Mouse (Mus musculus) right cerebral cortex, adult 2 months (tissue): ENCODE results near the gene Ampd3.

Experiments used
- DNase-seq, 2 experiments: peaks; one replicate each; pipeline ENCODE4 v3.0.0; 2021 to 2022; ENCODE audit warnings: low spot score in 2 of 2

Ampd3 gene

DNA sequence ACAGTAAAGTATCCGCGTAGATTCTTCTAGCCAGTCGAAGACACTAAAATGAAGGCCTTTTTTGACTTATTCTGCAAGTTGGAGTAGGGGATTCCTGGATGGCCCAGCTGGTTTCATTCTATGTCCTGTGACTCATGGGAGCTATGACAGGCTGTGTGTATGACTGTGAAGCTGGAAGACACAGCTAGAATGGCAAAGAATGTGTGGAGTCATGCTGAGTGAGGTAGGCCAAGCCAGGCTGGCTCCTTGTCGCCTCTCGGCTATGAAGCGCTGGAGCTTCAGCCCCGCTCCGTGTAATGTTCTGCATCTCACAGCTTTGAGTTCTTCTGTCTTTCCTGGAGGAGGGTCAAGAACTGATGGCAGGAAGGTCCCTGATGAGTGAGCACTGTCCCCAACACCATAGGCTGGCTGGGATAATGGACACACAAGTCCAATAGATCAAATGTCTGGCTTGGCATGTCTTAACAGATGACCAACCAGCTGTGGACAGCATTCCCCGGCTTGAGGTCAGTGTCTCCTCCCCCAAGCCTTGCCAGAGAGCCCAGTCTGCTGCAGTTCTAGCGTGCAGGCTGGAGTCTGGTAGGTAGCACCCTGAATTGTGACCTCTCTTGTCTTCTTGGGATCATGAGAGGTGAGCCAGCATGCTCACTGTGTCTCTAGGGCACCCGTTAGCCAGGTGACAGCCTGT is 29.9 kb downstream of the Ampd3 start:
- DNase-seq = no peak

DNA sequence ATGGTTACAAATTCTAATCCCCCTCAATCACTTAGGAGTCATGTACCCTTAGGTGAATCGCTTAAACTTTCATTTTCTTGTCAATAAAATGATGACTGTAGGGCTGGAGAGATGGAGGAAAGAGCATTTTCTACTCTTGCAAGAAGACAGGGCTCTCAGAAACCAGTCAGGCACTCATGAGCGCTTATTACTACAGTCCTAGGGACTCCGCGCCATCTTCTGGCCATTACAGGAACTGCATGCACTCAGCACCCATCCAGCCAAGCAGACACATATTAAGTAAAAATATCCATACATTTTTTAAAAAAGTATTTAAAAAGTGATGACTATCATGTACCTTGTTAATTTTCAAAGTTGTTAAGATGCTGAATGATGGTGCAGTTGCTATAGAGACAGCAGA is 33.0 kb downstream of the Ampd3 start:
- DNase-seq = peak; percentile 91 to 95

DNA sequence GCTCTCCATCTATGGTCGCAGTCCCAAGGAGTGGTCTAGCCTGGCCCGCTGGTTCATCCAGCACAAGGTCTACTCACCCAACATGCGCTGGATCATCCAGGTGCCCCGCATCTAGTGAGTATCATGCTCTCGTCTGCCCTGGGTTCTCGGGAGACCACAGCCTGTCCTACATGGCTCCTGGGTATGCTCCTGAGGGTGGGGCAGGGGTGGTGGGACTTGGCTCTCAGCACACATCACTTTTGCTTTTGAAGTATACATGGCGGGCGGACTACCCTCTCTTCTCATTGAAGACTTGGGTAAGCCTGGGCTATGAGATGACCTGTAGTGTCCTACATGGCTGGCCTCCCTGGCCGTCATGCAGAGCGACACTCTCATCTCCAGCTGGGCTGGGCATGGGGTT is 35.1 kb downstream of the Ampd3 start:
- DNase-seq = no peak

- DNase-seq = peak in 1 of 2 experiments; percentile 60
Observed at GRCm38 (mm10) chr7:110804266-110804665, 36.3 kb downstream of the Ampd3 start.

DNA sequence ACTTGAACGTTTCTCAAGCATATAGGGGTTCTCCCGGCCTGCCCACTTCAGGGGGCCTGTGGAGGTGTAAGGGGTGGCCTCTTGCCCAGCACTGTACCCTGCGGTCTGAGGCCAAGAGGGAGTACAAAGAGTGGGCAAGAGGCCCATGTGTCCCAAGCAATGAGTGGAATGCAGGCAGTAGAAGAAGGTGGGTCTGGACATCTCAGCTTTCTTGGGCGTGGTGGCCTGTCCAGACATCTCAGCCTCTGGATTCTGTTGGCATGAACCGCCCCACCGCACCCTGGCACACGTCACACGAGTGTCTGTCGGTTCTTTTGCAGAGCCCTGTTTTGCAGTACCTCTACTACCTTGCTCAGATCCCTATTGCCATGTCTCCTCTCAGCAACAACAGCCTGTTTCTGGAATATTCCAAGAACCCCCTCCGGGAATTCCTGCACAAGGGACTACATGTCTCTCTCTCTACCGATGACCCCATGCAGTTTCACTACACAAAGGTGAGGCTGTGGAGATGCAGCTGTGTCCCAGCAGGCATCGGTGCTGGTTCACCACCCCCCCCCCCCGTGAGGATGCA is 39.5 kb downstream of the Ampd3 start:
- no peak for DNase-seq

- peak in 1 of 2 experiments; percentile 31 for DNase-seq
Observed at GRCm38 (mm10) chr7:110808962-110809361, 41.0 kb downstream of the Ampd3 start.

DNA sequence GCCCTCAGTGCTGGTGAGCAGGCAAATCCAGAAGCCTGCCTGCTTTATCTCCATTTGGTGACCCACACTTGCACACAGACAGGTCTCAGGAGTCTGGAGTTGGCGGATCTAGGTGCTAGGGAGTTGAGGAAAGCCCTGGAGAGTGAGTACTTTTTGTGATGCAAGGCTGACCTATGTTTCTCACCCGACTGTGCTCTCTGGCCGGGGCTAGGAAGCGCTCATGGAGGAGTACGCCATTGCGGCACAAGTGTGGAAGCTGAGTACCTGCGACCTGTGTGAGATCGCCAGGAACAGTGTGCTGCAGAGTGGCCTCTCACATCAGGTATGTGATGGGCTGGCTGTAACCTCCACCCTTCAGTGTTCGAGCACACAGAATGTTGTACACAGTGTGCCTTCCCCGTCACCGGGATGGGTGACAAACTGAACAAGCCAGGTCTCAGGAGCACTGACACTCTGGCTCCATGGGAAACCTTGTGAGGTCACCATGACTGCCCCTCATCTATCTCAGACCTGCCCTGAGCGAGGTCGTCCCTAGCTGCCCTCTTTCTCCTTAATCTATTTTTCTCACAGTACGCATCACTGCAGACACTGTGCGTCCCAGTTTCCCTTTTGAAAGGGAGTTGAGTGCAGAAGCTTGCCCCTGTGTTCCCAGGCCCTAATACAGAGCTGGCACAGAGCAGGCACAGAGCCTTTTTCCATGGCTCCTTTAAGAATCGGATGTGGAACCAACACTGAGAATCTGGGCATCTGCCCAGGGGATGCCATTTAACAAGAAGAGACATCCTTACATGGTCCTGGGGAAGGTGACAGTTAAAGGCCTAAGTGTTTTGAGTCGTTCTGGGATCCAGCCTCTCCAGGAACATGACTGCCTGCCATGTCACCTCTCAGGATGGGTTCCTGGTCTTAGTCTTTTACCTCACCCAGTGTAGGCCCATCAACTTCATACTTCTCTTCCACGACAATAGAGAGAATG is 41.9 kb downstream of the Ampd3 start:
- DNase-seq = no peak

GRCm38 (mm10) chr7:110810995-110811394 is 43.0 kb downstream of the Ampd3 start:
- DNase-seq = no peak

DNA sequence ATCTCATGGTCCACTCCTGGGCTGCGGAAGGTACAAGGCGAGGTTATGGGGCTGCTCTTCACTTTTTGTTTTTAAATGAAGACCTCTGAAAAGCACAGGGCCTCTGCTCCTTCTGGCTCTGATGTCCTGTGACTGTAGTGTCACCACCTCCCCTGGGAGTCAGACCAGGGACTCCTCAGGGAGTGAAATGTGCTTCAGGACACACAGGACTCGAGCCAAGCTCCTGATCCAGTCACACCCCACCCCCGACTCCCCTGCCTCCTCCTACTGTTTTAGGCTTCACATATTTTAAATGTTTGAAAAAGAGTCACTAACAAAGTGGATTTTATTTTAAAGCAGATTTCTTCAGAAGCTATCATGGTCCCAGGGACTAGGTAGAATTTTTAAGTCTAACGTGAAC is 43.5 kb downstream of the Ampd3 start:
- peak in 1 of 2 experiments; percentile 44 for DNase-seq

- no peak for DNase-seq
Observed at GRCm38 (mm10) chr7:110813983-110814382, 46.0 kb downstream of the Ampd3 start.

DNA sequence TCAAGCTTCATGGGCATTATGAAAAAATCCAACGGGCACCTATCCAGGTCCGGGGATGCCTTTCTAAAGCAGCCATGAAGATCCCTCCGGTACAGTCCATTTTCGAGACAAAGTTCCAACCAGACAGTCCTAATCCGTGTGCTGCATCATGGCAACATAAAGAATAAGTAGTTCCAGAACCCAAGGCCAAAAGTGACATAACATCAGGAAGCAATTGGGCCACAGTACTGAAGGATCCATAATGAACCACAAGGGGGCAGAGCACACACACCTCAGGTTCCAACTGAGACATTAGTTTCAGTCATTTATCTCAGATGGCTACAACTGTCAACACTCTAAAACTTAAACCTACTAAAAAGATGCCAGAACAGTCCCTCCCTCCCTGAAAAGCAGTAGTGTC is 48.0 kb downstream of the Ampd3 start:
- peak; percentile 73 to 74 for DNase-seq

- no peak for DNase-seq
Observed at GRCm38 (mm10) chr7:110818206-110818605, 50.2 kb downstream of the Ampd3 start.

DNA sequence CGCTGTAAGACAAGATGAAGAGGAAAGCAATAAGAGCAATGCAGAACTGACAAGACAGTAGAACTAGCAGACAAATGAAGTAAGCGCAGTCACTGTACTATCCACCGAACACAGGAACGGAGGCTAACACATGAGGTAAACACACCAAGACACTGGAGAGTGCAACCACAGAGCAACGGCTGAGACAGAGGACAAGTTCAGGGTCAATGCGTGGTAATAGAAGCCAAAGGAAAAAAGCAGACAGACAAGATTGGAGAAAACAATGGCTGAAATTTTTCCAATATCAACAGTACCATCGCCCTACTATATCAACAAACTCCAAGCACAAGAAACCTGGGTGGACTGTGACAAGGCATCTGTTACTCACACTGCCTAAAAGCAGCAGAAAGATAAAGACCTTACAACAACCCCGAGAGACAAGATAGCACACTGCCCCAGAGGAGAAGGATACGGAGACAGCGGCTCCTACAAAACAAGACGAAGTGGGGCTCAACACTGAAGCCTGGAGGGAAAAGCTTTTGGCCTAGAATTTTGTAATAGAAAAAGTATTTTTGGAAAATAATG is 50.9 kb downstream of the Ampd3 start:
- DNase-seq = no peak

DNA sequence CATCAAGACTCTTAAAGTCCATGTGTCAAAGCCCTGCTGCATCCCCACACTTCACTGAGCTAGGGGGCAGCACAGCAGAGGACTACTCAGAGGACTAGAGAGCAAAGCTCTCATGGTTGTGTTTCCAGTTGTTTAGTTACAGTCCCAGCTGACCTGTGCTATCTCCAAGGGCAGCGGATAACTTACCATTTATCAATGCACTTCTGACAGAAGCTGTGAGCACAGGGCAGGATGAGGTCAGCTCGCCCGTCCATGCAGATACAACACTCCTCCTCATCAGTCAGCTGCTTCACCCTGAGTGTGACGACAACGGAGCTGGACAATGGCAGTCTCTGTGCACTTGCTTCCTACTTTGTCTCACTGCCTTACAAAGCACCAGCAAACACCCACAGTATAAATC is 53.1 kb downstream of the Ampd3 start:
- no peak for DNase-seq

DNA sequence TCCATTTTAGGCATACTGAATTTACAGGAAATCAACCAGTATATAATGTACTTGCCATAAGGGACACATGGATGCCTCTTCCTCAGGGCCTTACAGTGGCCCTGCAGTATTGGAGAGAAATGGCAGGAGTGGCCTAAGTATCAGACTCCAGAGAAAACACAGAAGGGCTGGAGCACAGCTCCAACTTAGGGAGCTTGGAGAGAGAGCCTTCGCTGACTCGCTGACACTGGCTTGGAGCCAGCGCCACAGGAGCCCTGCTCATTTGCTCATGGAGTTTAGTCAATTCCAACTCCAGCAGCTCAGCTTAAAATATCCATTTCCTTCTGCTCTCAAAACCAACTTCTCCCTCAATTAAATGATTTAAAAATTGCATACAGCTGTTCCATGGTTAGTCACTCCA is 53.6 kb downstream of the Ampd3 start:
- DNase-seq = peak; percentile 48 to 68

DNA sequence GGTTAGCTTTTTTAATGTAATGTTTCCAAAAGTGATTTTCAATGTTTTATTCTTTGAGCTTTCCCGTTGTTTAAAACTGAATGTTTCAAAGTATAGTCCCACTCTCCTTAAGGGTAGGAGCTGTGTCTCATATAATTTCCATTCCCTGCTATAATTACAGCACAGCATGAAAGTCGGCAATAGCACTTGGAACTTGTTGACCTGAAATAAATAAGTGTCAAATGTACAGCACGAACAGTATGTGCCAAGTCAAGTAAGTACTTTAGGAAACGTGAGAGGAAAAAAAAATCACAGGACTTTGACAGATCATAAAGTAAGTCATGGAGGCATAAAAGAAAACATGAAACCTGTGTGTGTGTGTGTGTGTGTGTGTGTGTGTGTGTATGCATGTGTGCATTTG is 54.0 kb downstream of the Ampd3 start:
- DNase-seq = no peak

- no peak for DNase-seq
Observed at GRCm38 (mm10) chr7:110823076-110823475, 55.1 kb downstream of the Ampd3 start.

GRCm38 (mm10) chr7:110823593-110823992 is 55.6 kb downstream of the Ampd3 start:
- no peak for DNase-seq

DNA sequence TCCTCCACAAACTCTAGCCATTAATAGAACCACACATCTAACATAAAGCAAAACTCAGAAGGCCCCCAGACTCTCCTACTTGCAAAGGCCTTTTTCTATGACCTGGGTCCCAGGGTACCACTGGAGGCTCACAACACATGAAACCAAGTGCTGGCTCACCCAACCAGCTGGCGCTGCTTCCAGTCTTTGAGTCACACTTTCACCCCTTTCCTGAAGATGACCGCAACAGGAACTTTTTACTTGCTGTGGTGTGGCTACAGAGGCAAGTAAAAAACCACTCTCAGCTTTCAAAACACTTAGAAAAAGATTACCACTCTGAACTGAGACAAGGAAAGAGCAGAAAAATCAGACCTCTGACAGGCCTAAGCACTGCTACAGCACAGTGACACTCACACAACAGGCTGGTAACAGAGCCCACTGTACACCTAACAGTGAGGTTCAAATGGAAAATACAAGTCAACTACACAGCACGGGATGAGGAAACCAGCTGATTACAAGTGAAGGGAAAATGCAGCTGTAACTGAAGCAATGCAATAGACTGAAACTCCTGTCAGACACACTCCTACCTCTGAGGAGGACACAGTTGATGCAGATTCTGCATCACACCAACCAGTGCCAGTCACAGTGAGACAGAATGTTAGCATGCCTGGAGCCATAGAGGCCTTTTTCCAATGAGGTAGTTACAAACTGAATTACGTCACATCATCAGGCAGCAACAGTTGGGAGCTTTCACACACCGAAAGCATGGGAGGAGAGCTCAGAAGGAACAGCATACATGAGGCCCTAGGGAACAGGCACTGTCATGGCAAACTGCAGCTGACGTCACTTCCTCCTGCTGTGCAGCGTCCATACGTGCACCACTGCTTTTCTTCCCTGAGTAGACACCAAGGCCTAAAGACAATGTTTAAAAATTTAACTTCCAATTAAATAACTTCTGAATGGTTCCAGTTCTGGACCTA is 56.3 kb downstream of the Ampd3 start:
- no peak for DNase-seq

GRCm38 (mm10) chr7:110833024-110833423 is 65.0 kb downstream of the Ampd3 start:
- DNase-seq = no peak

GRCm38 (mm10) chr7:110834018-110834417 is 66.0 kb downstream of the Ampd3 start:
- DNase-seq = no peak
